Mouse (Mus musculus) fibroblast of lung, adult 2 months (primary cell): Measurements from ENCODE around the gene Kcnj1.

Source experiments
- DNase-seq: peaks from one replicate; pipeline ENCODE4 v3.0.0-alpha.2; 2011; ENCODE audit warnings: low read depth

Kcnj1 gene

DNA sequence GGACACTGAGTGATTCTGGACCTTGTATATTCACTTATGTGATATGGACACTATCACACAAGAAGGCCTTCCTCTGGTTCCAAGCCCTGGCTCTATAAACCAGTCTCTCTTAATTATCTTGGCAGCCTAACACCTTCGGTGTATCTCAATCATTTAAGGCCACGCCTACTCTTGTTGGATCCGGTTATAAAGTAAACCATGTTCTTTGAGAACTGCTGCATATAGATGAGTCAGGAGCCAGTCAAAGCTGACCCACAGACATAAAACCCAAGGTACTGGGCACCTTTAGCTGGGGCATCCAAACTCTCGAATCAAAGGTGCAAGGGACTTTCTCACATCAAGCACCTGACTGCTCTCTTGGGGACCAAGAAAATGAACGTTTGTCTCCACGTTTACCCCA lies at the start of gene Kcnj1:
Gene Kcnj1, plus strand, starts transcription at position 292 of the 400 bp plus-strand sequence.
- DNase-seq: no peak

DNA sequence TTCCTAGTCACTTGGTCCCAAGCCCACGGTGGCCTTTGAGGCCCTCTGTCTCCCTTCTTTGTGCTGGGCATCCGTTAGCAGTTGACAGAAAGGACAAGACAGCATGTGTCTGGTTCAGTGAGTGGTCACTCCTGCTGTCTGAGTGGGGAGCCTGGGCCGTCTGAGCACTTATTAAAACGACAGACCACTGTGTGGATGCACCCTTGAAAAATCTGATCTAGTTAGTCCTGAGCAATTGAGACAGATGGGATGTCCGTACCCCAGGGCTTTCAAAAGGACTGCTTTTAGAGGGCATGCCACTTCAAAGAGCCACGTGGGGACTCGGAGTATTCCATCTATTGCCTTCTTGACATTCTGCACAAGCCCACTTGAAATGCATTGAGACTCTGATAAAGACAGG lies 48.7 kb upstream of the Kcnj1 start:
- DNase-seq: no peak

DNA sequence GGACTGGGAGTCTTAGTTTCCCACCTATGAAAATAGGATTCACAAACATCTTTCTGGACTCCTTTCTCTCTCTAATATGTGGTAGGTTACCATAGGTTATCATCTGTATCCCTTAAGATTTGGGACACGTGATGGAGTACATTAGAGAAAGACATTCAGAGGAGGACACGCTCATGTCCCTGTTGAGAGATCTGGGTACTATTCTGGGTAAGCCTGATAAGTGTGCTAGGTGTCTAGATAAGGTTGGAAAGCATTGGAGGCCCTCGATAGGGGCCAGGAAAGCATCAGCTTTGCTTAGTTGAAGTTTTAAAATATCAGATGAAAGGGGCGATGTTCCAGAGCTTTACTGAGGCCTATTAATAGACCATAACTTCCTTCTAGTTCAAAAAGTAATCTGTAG lies 43.5 kb upstream of the Kcnj1 start:
- no peak for DNase-seq

DNA sequence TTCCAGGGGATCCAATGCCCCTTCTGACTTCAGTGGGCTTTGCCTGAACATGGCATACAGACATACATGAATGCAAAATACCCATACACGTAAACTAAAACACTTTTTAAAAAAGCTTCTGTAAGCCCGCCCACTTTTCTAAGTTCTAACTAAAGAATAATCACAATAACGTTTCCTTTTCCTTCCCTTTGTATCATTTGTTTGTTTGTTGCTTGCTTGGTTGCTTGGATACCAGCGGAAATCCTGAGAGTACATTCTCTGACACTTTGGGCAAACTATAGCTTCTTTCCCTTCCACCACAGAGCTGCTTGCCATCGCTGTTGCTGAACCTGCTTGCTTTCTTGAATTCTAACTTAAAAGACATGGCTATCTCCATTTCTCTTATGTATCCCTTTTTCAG lies 41.1 kb upstream of the Kcnj1 start:
- no peak for DNase-seq

DNA sequence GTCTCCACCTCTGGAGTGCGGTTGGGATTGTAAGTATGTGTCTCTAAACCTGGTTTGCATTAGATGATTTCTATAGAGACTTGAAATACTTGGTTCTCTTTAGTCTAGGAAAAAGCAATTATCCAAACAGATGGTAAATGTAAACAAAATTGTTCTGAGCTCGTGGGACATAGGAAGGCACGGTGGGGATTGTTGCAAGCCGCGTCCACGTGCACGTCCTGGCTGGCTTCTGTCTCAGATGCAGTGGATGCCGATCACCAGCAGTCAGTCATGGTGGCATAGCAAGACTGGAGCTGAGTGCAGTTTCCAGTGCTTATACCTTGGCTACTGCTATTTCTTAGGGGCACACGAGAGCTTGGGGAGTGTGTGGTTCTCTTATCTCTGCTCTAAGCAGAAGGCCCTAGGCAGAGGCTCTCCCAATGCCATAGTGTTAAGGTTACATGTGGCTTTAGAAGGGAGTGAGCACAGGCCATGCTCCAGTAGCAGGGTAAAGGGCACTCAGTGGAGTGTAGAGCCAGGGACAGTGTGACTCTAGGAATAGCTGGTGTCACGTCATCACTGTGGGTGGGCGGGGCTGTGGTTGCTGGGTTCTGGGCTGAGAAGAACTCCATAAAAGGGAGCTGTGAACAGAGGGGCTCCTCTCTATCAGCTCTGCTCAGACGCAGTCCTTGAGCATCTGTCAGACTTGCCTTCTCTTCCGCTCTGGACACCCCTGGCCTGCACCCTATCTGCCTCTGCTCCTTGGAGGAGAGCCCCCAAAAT lies 36.7 kb upstream of the Kcnj1 start:
- no peak for DNase-seq

DNA sequence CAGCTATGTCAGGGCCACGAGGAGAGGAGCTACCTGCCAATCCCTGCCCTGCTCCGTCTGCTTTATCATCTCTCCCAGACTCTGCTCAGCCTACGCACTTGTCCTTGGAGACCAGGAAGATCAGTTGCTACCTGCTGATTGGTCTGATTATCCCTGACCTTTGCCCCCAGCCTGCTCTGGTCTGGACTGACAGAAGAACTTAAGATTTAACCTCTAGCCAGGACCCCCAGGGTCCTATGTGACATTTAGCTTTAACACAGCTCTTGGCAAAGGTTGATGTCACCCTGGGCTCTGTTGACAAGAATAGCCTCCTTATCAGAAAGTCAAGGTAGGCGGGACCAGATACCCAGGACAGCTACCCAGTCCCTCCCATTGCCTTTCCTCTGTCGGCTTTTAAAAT lies 31.5 kb upstream of the Kcnj1 start:
- DNase-seq: no peak

DNA sequence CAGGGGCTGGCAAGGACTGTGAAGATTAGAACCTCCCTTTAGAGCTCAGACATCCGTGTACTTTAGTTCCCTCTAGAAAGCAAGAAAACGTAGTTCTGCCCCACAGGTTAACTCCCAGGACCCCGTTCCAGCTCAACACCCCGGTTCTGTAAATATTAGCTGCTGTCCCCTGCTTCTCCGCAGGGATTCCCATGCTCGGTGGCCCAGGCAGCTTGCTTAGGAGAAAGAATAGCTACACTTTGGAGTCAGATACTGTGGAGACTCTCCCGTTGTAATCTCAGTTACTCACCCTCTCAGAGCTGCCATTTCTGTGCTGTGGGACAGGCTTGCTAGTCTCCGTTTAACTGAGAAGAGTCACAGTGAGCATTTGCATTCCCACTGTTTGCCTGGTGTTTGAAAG lies 29.4 kb upstream of the Kcnj1 start:
- no peak for DNase-seq

DNA sequence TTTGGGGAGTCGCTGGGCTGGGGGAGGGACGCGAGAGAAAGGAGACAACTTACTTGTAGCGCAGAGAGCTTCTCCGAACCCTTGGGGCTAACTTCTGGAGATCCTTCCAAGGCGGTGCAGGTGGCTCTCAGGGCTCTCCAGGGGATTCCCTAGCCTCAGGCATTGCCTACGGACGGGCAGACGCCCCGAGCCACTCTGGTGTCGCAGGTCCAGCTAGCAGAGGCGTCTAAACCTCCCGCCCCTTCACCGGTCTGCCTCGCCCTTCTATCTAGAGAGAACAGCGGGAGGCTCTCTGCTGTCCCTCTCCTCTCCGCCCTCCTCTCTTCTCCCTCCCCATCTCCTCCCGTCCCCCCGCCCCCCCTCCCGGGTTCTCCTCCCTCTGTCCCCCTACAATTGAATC lies 28.2 kb upstream of the Kcnj1 start, which contains the start of gene Kcnj5:
Gene Kcnj5, minus strand, starts transcription at position 300 of the 400 bp plus-strand sequence.
- no peak for DNase-seq

DNA sequence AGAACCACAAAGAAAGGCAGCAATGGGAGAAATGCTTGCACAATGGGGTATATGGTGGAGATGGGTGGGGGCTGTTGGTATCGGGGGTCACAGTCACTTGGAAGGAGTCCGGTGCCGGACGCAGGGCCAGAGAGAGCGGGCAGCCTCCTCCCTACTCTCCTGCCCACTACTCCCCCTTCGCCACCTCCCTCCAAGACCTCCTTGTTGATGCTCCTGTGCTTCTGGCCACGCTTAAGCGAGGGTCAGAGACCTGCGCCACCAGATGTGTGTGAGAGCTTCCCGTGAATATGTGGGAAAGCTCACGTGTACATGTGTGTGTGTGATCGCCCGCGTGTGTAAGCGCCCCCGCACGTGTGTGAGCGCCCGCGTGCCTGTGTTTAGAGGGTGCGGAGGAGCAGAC lies 27.8 kb upstream of the Kcnj1 start:
- DNase-seq: no peak

DNA sequence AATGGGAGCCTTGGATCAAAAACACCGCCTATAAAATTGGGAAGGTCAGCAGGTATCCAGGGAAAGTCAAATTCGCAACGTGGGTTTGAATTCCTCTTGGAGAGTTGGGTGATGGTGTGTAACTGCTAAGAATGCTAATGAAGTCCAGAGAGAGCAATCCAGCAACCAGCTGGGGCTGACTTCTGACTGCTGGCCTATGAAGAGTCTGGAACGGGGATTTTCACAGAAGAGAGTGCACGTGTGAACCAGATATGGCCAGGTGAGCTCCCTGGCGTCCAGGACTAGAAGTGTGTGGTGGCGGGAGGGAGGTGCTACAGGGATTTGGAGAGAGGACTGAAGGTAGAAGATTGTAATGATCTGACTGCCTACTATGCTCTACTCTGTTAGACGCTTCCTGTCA lies 24.2 kb upstream of the Kcnj1 start:
- DNase-seq: no peak

DNA sequence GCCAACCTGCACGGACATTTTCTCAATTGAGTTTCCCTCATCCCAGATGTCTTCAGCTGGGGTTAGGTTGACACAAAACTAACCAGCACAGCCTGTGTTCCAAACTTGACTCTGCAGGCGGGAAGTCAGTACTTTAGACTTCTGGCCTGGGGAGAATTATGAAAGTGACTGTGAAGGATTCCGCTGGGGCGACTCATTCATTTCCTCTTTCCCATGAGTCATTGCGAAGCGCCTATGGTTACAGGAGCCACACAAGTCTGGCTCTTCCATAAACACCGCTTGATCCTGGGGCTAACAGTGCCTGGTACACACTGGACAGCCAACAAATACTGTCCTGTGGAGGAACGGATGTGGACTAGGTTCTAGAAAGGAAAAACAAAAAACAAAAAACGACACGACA lies 22.9 kb upstream of the Kcnj1 start:
- no peak for DNase-seq

DNA sequence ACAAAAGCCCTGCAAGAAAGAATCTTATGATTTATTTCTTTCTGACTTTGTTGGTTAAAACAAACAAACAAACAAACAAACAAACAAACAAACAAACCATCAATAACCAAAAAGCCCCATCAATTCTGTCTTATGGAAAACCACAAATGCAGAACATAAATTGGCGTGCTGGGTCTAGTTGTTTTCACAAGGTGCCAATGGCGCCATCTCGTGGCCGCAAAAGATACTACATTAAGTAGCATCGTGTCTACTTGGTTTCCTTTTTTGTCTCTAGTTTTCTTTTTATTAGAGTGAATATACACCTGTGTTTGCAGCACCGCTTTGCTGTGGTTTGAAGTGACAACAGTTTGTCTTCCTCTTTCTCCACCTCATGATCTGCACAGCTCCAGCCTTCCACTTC lies 22.0 kb upstream of the Kcnj1 start:
- DNase-seq: peak; percentile 5

DNA sequence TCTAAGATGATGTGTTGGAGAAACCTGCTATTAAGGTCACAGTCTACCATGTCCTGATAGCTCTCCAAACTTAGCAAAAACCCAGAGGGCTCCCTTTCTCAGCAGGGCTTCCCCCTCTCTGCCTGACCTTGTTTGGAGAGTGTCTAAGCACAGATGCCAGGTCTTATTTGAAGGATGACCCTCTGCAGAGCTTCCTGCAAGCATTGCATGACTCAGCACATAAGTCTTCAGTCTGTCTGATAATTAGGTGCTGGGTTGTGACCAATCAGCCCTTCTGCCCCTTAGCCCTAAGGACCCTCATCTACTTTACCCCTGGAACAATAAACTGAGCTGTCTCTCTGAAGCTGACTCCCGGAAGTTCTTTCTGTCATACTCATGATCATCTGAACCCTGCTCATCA lies 11.5 kb upstream of the Kcnj1 start:
- no peak for DNase-seq

DNA sequence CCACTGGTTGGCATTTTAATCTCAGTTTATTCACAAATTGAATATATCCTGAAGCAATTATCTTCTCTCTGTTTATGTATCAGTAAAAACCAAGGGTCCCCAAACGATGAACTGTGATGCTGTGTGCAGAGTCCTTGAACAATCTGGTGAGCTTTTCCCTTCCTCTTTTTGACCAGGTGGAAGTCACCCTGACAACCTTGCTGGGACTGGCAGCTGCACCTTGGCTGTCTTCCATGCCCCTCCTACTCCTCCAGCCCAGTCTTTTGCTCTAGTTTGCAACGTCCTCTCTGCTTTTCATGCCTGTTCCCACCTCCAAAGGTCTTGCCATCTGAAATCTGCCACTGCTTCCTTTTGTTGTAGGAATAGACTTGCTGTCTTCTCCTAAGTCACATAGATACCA lies 3.5 kb upstream of the Kcnj1 start:
- no peak for DNase-seq

DNA sequence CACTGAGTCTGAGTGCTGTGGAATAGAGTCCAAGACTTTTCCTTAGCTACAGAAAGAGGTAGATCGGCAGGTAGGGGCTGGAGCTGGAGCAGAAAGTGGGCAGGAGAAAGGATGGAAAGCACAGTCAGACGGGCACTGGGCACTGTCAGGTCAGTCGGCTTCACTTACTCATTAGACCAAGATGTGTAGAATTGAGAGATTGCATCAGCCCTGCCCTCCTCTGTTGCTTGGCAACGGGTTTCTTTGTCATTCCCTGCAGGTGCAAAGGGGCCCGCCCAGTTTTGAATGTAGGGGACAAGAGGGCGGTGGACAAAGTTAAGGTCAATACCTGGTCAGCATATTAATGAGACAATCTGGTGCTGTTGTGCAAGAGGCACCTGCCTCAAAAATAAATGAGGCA lies 2.9 kb upstream of the Kcnj1 start:
- no peak for DNase-seq

DNA sequence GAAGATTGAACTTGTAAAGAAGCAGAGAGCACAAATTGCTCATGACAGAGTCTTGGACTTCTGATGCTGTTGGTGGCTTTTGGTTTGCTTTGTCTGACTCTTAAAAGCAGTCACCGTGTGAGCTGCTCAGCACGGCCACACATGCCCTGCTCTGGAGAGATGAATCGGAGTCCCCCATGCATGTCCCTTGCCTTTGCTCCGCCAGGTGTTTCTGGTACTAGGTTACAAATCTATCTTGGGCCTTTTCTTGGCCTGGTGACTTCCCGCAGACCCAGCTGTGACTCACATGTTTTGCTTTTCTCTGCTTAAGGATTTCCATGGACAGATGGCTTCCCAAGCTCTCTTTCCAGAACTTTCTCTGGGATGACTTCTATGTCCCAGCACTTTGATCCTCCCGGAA lies 1.4 kb downstream of the Kcnj1 start:
- DNase-seq: no peak

DNA sequence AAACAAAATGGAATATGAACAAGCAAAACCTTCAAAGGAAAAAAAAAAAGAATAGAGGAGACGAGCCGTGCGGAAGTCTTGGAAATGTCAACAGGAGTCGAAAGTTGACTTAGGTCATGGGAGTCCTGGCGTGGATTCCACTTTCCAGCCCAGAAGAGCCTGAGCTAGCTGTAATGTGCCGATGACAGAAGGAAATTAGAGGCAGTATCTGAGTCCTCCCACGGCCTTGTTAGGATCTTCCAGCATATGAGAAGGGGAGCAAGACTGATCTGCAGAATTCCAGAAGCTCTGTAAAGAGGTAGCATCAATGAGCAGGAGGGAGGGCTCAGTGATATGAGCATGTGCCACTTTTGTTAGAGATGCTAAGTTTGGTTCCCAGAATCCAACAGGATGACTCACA lies 3.7 kb downstream of the Kcnj1 start:
- DNase-seq: no peak

DNA sequence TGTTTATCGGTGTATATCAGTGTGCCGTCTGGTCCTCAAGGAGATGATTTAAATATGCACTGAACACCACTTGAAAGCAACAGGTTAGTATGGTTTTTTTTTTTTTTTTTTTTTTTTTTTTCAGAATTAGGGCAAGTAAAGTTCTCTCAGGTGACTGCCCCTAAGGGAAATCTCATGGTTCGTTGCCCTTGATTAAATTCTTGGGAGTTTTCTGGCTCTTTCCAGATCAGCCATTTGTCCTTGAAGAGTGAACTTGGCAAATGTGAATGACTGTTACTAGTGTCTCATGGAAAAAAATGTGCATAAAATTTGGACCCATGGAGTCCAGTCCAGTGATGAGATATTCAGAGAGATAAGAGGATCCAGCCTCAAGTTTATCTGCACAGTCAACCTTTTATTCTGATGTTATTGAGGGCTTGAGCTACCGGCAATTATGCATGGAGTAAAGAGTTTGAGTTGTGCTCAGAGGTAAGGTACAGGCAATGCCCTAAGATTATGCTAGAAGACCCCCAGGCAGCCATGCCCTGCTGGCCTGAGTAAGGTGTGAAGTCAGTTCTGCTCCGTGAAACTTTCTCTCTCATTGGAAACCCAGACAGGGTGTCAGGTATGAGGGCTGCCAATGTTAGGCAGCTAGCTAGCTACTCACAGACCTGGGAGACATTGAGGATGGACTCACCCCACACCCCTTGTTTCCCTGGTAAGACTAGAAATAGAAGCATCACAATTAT lies 4.7 kb downstream of the Kcnj1 start:
- DNase-seq: no peak

DNA sequence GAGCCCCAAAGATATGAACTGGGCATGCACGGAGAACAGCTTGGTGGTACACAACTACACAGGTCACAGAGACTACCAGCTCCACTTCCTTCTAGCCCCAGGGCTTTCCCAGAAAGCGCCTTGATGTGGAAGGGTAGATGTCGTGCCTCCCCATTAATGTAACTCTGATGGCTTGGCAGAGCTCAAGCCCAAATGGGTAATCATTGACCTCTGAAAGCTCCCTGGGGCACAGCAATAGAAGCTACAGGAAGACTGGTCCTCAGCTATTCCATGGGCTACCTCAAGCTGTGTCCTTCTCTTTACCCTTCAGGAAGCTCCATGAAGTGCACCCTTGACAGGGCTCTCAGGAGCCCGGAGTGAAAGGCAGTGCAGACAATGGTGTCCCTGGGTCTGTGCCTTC lies 12.6 kb downstream of the Kcnj1 start:
- DNase-seq: no peak

DNA sequence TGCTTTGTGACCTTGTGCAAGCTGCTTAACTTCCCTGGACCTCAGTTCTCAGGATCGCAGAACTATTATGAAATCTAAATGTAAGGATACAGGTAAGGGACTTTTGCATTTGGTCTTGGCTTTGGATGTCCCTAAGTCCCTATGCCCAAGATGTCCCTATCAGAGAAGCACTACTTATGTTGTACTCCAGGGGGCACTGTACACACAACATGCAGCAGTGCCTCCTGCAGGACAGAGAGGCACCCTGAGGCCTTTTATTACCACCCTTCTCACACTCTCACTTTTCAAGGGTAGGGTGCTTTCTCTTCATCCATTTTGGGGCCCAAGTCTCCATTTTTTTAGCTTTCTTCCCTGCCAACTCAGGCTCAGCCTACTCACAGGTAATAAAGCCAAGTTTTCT lies 15.8 kb downstream of the Kcnj1 start:
- no peak for DNase-seq

DNA sequence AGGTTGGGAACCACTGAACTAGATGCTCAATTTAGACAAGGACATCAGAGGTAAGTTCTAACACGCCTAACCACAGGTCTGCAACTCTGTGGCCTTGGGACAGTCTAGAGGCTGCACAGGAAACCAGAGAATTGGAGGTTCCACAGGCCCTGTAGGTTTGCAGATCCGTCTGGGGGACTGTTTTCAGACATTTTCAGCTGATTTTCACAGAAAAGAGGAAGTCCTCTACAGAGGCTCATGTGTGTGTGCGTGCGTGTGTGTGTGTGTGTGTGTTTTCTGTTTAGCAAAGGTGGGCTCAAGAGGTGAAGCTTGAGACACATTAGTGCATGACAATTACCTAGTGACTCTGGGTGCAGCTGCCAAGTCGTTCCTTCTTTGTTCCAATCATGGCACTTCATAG lies 18.8 kb downstream of the Kcnj1 start:
- no peak for DNase-seq

DNA sequence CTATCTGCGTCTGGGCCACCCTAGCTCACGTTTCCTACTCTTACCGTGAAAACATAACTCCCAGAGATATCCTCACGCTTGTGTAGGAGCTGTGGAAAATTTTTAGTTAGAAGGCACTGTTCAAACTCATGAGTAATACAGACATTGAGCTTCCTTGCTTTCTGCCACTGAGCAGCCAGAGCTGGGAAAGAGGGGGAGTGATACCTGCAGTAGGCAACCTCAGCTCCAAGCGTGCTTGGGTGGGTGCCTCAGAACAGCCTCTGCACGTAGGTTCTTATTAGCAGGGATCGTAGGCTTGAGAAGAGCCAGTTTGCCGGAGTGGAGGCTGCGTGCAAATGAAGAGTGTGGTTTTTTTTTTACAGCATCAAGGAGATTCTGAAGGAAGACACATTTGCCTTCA lies 19.4 kb downstream of the Kcnj1 start:
- no peak for DNase-seq

DNA sequence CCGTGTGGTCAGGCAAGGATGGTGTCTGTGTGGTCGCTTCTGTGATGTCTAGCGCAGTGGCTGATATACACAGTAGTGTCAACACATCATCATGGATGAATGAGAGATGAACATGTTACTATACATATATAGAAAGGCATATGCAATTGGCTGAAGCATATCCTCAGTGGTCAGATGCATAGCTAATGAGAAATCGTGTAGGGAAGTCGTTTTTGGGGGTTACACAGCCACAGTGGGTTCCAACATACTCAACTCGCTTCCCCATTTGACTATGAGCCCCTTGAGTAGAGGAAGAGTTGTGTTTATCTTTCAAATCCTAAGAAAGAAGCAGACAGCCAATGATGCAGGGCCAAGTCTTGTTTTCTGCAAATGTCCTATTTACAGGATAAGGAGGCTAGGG lies 20.4 kb downstream of the Kcnj1 start:
- DNase-seq: no peak

DNA sequence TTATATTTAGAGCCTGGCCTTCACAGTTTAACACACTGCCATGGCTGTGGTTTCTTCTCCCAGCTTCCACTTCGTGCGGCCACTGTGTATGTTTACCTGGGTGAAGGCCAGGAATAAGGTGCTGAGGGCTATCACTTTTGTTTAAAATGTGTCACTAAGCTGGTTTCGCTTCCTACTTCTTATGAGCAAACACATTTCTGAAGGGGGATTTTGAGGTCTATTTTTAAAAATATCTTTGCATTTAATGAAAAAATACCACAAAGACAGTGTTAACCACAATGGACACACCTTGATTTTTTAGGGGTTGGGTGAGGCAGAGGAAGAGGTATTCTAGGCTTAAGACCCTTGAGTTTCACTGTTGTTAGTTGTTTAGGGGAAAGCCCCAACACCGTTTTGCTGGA lies 22.5 kb downstream of the Kcnj1 start:
- no peak for DNase-seq
